Mouse (Mus musculus) embryonic fibroblast, embryonic 13.5 days (primary cell): ENCODE measurements around the gene Atxn7l1.

Experiments used
- CTCF ChIP-seq: IDR thresholded peaks from 2 replicates; pipeline ENCODE4 v1.5.1; 2011; ENCODE audit warnings: mild to moderate bottlenecking, control low read depth, low read length, moderate library complexity, borderline replicate concordance; ENCODE audit not compliant: insufficient read depth
- POLR2A ChIP-seq: IDR thresholded peaks from 2 replicates; pipeline ENCODE4 v1.6.1; 2011; ENCODE audit warnings: low read depth, mild to moderate bottlenecking, control low read depth, low read length, moderate library complexity

GRCm38 (mm10) chr12:33246878-33247277 lies 99.4 kb downstream of the Atxn7l1 start:
- TF ChIP-seq CTCF (no peak), POLR2A (no peak)
